Mouse (Mus musculus): ENCODE measurements around the gene Plek2.
A peak's percentile ranks its signal among the peaks of the same experiment; 100 is the strongest.

Gene Plek2

GRCm38 (mm10) chr12:78890062-78890461 lies 16.7 kb downstream of the Plek2 start:
- H3K36me3 ChIP-seq (ENCODE audit: control insufficient read depth, insufficient read depth, low read length, poor library complexity, severe bottlenecking) = peaks cover 7% of the 10 kb centered on the region; the same call in 1 of the 2 replicates
- DNase-seq (ENCODE audit: low read depth, low spot score) = no peak
- H3K27me3 ChIP-seq (ENCODE audit: control insufficient read depth, insufficient read depth, low read length, poor library complexity, severe bottlenecking) = no peaks in the 10 kb centered on the region

DNA sequence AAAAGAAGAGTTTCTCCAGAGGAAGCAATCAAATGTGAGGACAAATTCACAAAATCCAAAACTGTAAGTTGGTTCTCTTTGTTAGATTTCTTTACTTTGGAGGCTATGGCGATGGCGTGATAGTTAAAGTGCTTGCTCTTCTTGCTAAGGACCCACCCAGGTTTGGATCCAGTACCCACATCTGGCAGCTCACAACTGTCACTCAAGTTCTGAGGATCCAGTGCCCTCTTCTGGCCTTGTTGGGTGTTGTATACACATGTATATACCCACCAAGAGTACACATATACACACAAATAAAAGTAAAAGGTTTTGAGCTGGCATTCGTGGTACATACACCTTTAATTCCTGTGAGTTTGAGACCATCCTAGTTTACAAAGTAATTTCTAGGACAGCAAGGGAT lies 32.2 kb downstream of the Plek2 start:
- DNase-seq (ENCODE audit: low read depth, low spot score) = no peak
- Histone ChIP-seq H3K36me3 (ENCODE audit: control insufficient read depth, insufficient read depth, low read length, poor library complexity, severe bottlenecking) (peaks cover 21% of the 10 kb centered on the region), H3K27me3 (ENCODE audit: control insufficient read depth, insufficient read depth, low read length, poor library complexity, severe bottlenecking) (no peaks in the 10 kb centered on the region)

DNA sequence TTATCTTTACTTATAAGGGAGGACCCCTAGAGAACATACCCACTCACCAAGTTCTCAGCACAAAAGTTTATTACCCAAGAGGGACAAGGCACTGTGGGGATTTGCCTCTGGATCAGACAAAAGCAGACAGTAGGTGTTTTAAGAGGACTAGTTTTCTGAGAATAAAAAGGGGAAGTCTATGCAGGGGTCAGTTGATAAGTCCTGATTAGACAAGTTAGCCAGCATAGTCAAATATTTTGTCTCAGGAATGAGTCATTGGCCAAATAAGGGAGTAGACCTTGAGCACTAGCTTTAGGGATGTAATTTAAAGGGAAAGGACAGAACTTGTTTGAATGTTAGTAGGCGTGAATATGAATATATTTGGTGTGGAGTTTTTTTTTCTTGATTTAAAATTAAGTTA lies 38.6 kb downstream of the Plek2 start:
- Histone ChIP-seq H3K27me3 (ENCODE audit: control insufficient read depth, insufficient read depth, low read length, poor library complexity, severe bottlenecking) (no peaks in the 10 kb centered on the region), H3K36me3 (ENCODE audit: control insufficient read depth, insufficient read depth, low read length, poor library complexity, severe bottlenecking) (peaks cover 6% of the 10 kb centered on the region; the same call in 1 of the 2 replicates)
- DNase-seq (ENCODE audit: low read depth, low spot score) = no peak

- DNase-seq (ENCODE audit: low read depth, low spot score) = peak; percentile 43
- H3K36me3 ChIP-seq (ENCODE audit: control insufficient read depth, insufficient read depth, low read length, poor library complexity, severe bottlenecking) = 0 out of 2 replicates have a peak, but pooled peaks cover 2% of the 10 kb centered on the region
- H3K27me3 ChIP-seq (ENCODE audit: control insufficient read depth, insufficient read depth, low read length, poor library complexity, severe bottlenecking) = no peaks in the 10 kb centered on the region
These were observed 41.3 kb downstream of the Plek2 start for GRCm38 (mm10) chr12:78865434-78865833.

- Histone ChIP-seq H3K36me3 (ENCODE audit: control insufficient read depth, insufficient read depth, low read length, poor library complexity, severe bottlenecking) (0 out of 2 replicates have a peak, but pooled peaks cover under 1% of the 10 kb centered on the region), H3K27me3 (ENCODE audit: control insufficient read depth, insufficient read depth, low read length, poor library complexity, severe bottlenecking) (no peaks in the 10 kb centered on the region)
- DNase-seq (ENCODE audit: low read depth, low spot score) = no peak
These were observed 44.5 kb downstream of the Plek2 start for GRCm38 (mm10) chr12:78862254-78862730.

DNA sequence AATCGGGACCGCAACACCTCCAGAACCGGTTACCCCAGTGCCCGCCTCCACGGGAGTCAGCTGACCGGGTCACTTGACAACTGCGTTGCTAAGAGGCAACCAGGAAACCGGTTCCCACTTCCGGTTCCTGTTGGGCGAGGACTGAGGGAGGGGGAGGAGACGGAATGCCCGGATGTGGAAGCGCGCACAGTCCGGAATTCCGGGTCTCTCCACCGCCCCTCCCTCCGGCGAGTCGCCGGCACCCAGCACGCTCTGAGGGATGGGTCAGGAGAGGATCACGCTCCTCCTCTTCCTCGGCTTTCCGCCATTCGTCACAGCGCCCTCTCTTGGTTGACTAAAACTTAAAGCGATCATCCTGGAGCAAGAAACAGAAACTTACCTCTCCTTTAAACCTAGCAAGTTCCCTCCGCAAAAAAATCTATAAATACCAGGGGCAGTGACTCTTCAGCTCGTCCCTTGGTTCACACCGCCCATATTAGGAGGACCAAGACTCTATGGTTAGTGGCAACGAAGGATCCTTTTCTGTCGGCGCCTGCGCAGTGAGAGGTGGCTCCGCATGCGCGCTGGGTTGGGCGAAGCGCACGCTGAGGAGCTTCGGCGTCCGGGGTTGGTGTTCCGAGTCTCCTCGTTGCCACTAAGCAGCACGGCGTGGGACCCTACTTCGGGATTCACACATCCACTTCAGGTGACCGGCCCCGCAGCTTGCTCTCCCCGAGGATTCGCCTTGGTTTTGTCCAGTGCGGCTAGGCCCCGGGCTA lies 45.1 kb downstream of the Plek2 start, which contains the start of the genes Atp6v1d and Eif2s1:
Gene Atp6v1d, minus strand, starts transcription at position 143 of the 758 bp plus-strand sequence.
Gene Eif2s1, plus strand, starts transcription at position 324 of the 758 bp plus-strand sequence.
- peak; percentile 99 for DNase-seq (ENCODE audit: low read depth, low spot score)
- Histone ChIP-seq H3K27me3 (ENCODE audit: control insufficient read depth, insufficient read depth, low read length, poor library complexity, severe bottlenecking) (no peaks in the 10 kb centered on the region), H3K36me3 (ENCODE audit: control insufficient read depth, insufficient read depth, low read length, poor library complexity, severe bottlenecking) (no peaks in the 10 kb centered on the region)

DNA sequence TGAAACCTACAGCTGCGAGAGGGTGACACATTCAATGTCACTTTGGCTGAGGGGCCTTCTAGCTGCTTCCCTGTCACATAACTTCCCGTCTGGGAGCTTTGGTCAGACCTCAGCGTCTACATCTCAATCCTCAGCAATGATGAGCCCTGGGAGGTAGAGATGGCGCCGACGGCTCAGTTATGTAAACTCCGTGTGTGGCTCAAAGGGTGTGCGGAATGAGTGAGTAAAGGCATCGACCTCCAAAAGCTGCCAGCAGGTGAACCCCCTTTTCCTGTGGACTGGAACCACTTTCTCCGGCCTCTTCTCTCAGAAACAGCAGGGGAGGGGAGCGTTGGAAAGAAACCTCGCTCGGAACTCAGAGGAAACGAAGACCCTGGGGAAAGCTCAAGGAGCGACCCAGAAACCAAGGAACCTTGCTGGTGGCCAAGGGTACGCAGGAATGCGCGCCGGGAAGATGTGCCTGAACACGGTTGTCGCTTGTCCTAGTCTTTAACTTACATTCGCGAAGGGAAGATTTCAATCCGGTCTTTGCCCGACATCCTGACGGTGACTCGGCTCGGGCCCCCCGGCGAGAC lies 45.8 kb downstream of the Plek2 start:
- DNase-seq (ENCODE audit: low read depth, low spot score) = peak; percentile 59
- Histone ChIP-seq H3K27me3 (ENCODE audit: control insufficient read depth, insufficient read depth, low read length, poor library complexity, severe bottlenecking) (no peaks in the 10 kb centered on the region), H3K36me3 (ENCODE audit: control insufficient read depth, insufficient read depth, low read length, poor library complexity, severe bottlenecking) (no peaks in the 10 kb centered on the region)

- no peak for DNase-seq (ENCODE audit: low read depth, low spot score)
- Histone ChIP-seq H3K36me3 (ENCODE audit: control insufficient read depth, insufficient read depth, low read length, poor library complexity, severe bottlenecking) (peaks cover 4% of the 10 kb centered on the region), H3K27me3 (ENCODE audit: control insufficient read depth, insufficient read depth, low read length, poor library complexity, severe bottlenecking) (no peaks in the 10 kb centered on the region)
These were observed 58.5 kb downstream of the Plek2 start for GRCm38 (mm10) chr12:78848246-78848645.

DNA sequence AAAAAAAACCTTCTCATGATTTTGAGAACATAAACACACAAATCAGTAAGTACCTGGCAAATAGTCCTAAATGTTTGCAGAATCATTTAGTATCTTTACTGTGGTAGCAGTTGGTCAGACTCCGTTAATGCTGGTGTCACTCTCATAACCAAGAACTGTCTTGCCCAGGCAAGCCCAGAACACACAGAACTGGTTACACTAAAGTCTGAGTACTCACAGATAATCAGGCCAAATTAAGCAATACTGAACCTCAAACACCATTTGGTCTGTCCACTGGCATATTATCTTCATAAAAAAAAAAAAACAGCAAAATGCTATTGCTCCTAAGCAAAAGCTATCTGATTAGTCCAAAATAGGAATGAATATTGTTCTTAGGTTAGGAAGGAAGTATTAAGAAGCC lies 64.3 kb downstream of the Plek2 start:
- DNase-seq (ENCODE audit: low read depth, low spot score) = no peak
- no peaks in the 10 kb centered on the region for H3K27me3 ChIP-seq (ENCODE audit: control insufficient read depth, insufficient read depth, low read length, poor library complexity, severe bottlenecking)
- H3K36me3 ChIP-seq (ENCODE audit: control insufficient read depth, insufficient read depth, low read length, poor library complexity, severe bottlenecking) = peaks cover 2% of the 10 kb centered on the region

DNA sequence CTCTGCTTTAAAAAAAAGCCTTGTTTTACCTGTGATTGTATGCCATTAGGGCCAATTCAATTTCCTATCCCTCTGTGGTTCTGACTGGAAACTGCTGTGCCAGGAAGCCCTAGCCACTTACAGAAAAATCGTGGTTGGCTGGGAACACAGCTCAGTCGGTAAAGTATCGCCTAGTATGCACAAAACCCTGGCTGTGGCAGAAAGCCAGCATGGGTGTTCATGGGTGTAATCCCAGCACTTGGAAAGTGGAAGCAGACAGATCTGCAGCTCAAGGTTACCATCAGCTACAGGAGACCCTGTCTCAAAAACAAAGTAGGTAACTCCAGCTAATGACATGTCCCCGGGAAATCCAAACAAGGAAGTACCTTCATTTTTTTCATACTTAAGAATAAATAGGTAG lies 66.9 kb downstream of the Plek2 start:
- Histone ChIP-seq H3K27me3 (ENCODE audit: control insufficient read depth, insufficient read depth, low read length, poor library complexity, severe bottlenecking) (no peaks in the 10 kb centered on the region), H3K36me3 (ENCODE audit: control insufficient read depth, insufficient read depth, low read length, poor library complexity, severe bottlenecking) (peaks cover 4% of the 10 kb centered on the region)
- DNase-seq (ENCODE audit: low read depth, low spot score) = no peak
